Mouse (Mus musculus) left cerebral cortex, adult 2 months (tissue): Measurements from ENCODE around the gene Hmx3. TPM values are rescaled to one million over a fixed set of nuclear protein-coding genes. Genes with fewer than 3 reads are reported as not detected.
A peak's percentile ranks its signal among the peaks of the same experiment; 100 is the strongest.

Source experiments
- DNase-seq, 2 experiments: peaks; one replicate each; pipeline ENCODE4 v3.0.0; 2021 to 2022; ENCODE audit warnings: low spot score in 2 of 2, mixed read lengths in 1 of 2; ENCODE audit errors: extremely low spot score in 1 of 2
- H3K27ac ChIP-seq: fragments of 200-600 bp; 2 replicates; pipeline ENCODE4 v1.8.1; 2022
- H3K4me3 ChIP-seq: fragments of 200-600 bp; 2 replicates; pipeline ENCODE4 v1.8.1; 2022
- CTCF ChIP-seq: fragments of 200-600 bp; IDR thresholded peaks from 2 replicates; pipeline ENCODE4 v1.8.1; 2022; ENCODE audit warnings: antibody characterized with exemption, mild to moderate bottlenecking, moderate library complexity
- intact Hi-C: fragments of 180-260 bp; cut with DNase I; formaldehyde crosslinking; loops from one replicate; pipeline ENCODE4 v1.15.1; 2025
- long read RNA-seq, 2 experiments: library from polyadenylated mRNA; stranded (forward); transcript quantifications; one replicate each; pipeline ENCODE4 v2.0.0; 2021; ENCODE audit warnings: borderline mapping rate in 2 of 2
- total RNA-seq, 2 experiments: library from RNA; stranded (reverse); gene quantifications; 2 replicates each; pipeline ENCODE4 v1.2.3; 2021

The Hmx3 gene
- total RNA-seq: not detected
- long read RNA-seq, experiment 1: 0 reads
- long read RNA-seq, experiment 2: 0 reads

DNA sequence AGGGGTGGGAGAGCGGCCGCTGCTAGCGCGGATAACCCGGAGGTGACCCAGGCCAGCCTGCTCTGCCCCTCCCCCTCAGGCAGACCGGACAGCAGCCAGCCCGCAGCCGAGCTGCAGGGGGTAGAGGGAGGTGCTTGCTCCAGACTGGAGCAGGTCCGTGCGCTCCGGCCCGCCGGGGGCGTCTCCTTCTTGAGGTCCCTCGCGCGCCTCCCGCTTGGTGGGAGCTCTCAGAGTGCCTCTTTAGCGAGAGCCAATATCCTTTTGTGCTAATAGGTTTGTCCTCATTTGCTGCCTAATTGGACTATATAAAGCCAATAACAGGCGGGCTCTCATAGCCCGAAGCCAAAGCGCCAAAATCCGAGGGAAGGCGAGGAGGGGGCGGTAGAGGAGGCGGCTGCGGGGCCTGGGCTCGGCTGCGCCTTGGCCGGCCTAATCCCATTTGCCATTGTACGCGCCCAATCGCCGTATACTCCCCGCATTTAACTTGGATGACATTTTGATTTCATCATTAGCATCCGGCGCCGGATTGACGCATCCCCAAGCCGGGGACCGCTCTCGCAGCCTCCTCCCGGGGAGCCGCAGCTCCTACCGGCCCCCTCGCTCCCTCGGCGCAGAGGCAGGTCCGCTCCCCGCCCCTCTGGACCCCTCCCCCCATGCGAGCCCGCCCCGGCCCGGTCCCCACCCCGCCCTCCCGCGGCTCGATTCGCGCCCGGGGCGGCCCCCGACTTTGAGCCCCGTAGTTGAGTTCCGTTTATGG, at the start of gene Hmx3:
Gene Hmx3 (plus strand): TSS at position 753 of the 757 bp plus-strand sequence.
- Histone ChIP-seq H3K4me3 (no peak within 1 kb of the TSS), H3K27ac (no peak within 1 kb of the TSS)
- no peak for TF ChIP-seq CTCF
- intact Hi-C loops: loop anchor here (10.0 kb wide), 2 partner anchors 103 to 673 kb away; no protein-coding TSS in a partner anchor
- DNase-seq: peak in 1 of 2 experiments; percentile 11

DNA sequence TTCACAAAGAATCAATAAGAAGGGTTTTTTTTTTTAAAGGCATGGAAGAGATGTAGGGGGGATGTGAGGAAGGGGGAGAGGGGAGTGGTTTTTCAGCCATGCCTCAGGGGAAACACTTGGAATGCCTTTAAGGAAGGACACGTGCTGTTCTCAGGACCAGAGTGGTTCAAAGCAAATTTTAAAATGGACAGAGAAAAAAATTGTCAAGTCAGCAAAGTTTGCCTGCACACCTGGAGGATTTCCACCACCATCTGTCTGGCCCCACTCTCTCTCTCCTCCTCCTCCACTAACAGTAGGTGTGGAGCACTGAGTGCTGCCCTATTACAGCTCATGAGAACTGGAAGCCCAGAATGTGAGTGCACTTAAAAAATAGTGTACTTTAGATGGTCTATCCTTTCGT, 38.9 kb upstream of the Hmx3 start:
- intact Hi-C loops: no loop called here
- DNase-seq: no peak
- no peak for TF ChIP-seq CTCF
- Histone ChIP-seq H3K4me3 (no peak overlapping the region), H3K27ac (no peak overlapping the region)

DNA sequence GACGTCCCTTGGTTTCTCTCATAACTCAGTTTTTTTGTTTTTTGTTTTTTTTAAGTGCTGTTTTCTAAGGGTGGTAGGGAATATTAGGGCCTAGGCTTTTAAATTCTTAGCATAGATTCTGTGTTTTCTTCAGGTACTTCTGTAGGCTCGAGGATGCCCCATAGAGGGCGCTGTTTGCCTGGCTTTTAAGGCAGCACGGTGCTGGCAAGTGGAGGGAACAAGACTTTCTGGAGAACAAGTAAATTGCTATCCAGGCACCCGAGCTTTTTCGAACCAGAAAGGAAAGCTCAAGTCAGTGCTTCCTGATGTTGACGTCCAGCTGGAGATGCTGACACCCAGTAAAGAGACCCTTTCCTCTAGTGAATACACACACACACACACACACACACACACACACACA, 2.7 kb upstream of the Hmx3 start:
- intact Hi-C loops: loop anchor here (1.0 to 10.0 kb wide), 5 partner anchors 17 to 675 kb away; no protein-coding TSS in a partner anchor
- peak; percentile 88 for TF ChIP-seq CTCF

DNA sequence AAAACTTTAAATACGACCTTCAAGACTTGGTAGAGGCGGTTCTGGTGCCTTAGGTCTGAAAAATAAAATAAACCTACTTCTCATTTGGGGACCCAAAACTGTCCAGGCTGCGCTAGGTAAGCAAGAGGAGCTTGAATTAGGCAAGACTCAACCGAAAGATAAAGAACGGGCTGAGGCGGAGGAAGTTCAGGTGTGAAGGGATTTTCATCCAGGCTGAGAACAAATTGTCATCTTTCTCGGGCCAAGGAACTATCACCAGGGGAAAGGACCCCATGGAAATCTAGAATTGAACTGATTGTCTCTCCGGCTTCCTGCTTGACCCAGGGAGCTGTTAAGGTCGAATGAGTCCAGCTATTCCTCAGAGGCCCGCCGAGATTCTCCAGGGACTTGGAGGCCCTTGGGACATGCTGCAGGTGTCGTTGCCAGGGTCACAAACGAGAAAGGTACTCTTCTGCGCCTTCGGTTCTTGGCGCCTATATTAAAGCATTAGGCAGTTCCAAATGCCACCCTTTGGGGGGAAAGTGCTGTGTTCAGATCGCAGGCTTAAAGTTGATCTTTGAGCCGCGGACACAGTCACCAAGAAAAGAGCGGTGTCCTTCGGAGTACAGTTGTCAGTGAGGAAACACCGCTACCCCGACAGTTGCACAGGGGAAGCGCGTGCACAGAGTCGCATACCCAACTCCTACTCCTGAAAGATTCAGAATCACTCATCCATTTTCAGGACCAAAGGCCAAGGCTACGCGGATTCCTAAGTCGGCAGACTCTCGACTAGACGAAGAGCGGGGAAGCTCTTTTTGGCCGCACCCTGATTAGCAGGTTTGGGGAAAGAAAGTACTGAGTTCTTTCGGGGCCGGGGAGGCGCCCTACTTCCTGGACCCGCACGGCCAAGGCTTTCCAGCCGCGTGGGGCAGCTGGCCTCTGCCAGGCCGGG, 1.2 kb upstream of the Hmx3 start:
- intact Hi-C loops: loop anchor here (2.0 to 10.0 kb wide), 4 partner anchors 15 to 673 kb away; no protein-coding TSS in a partner anchor
- no peak overlapping the region for H3K4me3 ChIP-seq

More for the DNA sequence above, 2.7 kb upstream of the Hmx3 start:
- H3K4me3 ChIP-seq: no peak overlapping the region
- DNase-seq: peak; percentile 72 to 85
- no peak overlapping the region for H3K27ac ChIP-seq

DNA sequence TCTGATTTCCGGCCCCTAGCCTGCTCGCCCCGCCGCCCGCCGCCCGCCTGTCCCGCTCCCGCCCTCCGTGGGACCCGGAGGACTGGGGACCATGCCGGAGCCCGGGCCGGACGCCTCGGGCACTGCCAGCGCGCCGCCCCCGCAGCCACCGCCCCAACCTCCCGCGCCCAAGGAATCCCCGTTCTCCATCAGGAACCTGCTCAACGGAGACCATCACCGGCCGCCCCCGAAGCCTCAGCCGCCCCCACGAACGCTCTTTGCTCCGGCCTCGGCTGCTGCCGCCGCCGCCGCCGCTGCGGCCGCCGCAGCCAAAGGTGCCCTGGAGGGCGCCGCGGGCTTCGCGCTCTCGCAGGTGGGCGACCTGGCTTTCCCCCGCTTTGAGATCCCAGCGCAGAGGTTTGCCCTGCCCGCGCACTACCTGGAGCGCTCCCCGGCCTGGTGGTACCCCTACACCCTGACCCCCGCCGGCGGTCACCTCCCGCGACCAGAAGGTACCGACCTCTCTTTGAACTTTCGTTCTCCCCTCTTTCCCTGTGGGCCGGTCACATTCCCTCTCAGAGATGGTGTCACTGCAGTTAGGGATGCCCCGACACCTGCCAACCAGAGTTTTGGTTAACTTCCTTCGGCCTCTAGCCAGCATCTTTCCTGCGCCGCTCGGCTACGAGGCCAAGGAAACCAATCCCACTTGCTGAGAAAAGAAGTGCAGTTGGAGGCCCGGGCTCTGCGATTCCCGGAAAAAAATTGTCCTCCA, 380 bp downstream of the Hmx3 start:
- Histone ChIP-seq H3K27ac (no peak overlapping the region), H3K4me3 (no peak overlapping the region)
- intact Hi-C loops: loop anchor here (10.0 kb wide), 2 partner anchors 102 to 672 kb away; no protein-coding TSS in a partner anchor
- DNase-seq: peak in 1 of 2 experiments; percentile 13
- no peak for TF ChIP-seq CTCF

More for the DNA sequence above, 1.2 kb upstream of the Hmx3 start:
- TF ChIP-seq CTCF: no peak
- no peak overlapping the region for H3K27ac ChIP-seq
- DNase-seq: no peak

DNA sequence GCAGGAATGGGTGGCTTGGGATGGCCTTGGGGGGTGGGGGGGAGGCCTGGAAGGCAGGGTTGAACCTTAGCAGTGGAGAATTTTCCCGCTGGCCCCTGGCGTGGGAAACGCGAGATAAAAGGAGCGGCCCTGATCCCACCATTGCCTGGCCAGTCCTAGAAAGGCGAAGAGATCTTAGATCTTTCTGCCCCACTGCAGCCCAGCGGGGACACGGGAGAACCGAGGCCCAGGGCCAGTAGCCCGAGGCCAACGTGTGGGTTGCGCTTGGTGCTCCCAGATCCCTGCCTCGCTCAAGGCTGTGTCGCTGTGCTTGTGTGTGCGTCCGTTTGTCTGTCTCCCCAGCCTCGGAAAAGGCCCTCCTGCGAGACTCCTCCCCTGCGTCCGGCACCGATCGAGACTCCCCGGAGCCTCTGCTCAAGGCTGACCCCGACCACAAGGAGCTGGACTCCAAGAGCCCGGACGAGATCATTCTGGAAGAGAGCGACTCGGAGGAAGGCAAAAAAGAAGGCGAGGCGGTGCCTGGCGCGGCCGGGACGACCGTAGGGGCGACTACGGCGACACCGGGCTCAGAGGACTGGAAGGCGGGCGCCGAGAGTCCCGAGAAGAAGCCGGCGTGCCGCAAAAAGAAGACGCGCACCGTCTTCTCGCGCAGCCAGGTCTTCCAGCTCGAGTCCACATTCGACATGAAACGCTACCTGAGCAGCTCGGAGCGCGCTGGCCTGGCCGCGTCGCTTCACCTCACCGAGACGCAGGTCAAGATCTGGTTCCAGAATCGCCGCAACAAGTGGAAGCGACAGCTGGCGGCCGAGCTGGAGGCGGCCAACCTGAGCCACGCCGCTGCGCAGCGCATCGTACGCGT, 1.2 kb downstream of the Hmx3 start:
- DNase-seq: peak in 1 of 2 experiments; percentile 13
- Histone ChIP-seq H3K27ac (no peak overlapping the region), H3K4me3 (no peak overlapping the region)
- TF ChIP-seq CTCF: no peak
- intact Hi-C loops: loop anchor here (10.0 kb wide), 2 partner anchors 101 to 671 kb away; no protein-coding TSS in a partner anchor

DNA sequence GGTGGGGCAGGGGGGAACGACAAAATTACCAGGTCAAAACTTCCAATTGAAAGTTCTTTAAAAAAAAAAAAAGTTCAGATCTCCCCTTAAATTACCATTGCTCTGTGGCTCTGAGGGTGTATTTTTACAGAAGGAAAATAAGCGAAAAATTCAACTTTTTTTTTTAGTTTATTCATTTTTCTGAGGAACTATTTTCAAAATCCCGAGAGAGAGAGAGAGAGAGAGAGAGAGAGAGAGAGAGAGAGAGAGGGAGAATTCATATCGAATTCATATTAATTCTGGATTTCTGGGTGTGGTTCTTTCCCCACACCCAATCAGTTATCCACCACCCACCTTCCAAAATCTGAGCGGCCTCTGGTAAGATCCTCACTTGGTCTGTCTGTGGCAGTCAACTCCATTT, 2.2 kb downstream of the Hmx3 start:
- intact Hi-C loops: loop anchor here (10.0 kb wide), 2 partner anchors 100 to 670 kb away; no protein-coding TSS in a partner anchor
- TF ChIP-seq CTCF: no peak
- Histone ChIP-seq H3K27ac (no peak overlapping the region), H3K4me3 (no peak overlapping the region)
- DNase-seq: no peak

DNA sequence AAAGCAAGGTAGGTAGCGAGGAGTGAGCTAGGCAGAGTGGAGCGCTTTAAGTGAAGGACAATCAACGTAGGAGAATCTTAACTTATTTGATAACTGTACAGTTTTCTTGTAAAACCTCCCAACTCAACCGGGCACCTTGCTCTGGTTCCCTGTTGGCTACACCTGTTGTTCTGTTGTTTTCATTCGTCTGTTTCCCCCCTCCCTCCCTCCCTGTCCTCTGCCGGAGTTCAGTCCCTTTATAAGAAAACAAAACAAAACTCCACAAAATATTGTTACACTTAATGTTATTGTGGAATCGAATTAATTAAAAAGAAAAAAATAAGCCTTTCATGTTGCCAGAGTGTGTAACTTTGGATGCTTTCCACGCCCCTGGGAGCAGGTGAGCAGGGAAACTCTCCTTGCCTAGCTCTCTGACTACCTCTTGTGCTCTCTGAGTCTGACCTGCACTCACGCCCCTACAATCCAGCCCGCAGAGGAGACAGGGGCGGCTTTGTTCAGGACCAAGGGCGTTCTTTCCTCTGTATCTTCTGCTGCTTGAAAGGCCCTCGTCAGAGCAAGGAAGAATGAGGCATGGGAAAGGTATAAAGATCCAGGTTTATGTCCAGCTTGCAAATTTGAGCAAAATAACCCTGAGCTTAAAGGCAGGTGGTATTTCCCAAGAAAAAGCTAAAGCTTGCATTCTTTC, 3.2 kb downstream of the Hmx3 start:
- H3K4me3 ChIP-seq: no peak overlapping the region
- intact Hi-C loops: loop anchor here (10.0 kb wide), 2 partner anchors 99 to 669 kb away; no protein-coding TSS in a partner anchor
- H3K27ac ChIP-seq: no peak overlapping the region
- no peak for DNase-seq
- TF ChIP-seq CTCF: no peak

DNA sequence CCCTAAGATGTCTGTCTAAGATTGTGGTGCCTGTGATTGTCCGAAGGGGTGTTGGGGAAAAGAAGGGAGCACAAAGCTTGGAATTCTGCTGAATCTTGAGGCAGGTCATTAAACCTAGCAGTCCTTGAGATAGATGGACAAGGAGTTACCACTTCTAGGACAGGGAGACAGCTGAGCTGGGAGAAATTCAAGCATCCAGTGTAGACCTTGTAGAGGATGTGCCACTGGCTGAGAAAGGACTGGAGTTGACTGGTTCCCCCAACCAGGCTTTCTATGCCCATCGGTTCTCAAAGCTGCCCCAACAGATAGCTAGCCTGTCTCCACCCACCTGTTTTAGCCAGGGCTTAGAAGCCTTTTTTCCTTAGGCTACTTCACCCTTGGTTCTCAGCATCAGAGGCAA, 3.8 kb downstream of the Hmx3 start:
- no peak for DNase-seq
- no peak for TF ChIP-seq CTCF
- intact Hi-C loops: loop anchor here (10.0 kb wide), 2 partner anchors 98 to 668 kb away; no protein-coding TSS in a partner anchor
- Histone ChIP-seq H3K4me3 (no peak overlapping the region), H3K27ac (no peak overlapping the region)

DNA sequence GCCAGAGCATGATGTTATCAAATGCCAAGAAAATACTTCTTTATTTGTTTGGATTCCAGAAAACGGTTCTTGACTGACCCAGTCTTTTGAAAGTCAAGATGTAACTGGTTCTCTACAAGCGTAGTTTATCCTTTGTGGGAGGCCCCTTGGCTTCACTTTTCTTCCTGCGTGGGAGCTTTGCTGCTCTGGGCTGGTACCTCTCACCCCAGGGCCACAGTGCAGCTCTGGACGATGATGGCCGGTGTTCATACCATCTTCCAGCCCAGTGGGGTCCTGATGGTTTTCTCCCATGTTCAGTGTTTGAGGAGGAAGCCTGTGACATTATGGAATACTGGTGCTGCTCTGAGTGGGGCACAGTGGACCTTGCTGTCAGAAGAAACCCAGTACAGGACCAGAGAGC, 4.8 kb downstream of the Hmx3 start:
- DNase-seq: no peak
- intact Hi-C loops: loop anchor here (10.0 kb wide), 2 partner anchors 97 to 667 kb away; no protein-coding TSS in a partner anchor
- Histone ChIP-seq H3K27ac (no peak overlapping the region), H3K4me3 (no peak overlapping the region)
- TF ChIP-seq CTCF: no peak
